Mouse (Mus musculus) adrenal gland, postnatal 10 days (tissue): ENCODE results near the gene Slc9a1. TPM values are rescaled to one million over a fixed set of nuclear protein-coding genes. Genes with fewer than 3 reads are reported as not detected.

ENCODE experiments used
- microRNA-seq: library from miRNA; unstranded; fragments of <30 nt; microRNA quantifications from one replicate; pipeline ENCODE4 v1.2.0, GENCODE M21; 2021
- total RNA-seq, 2 experiments: library from RNA; stranded (reverse); gene quantifications; 2 replicates each; pipeline ENCODE4 v1.2.3; 2021

Gene Slc9a1
- total RNA-seq, 2 experiments from 2014 or later, result 31.9 to 42.5 TPM

Small RNA genes within 50 kb of the gene (microRNA-seq; reads per million reads assigned to microRNA genes)
- gene Mir5122, result 18.5 reads per million, percentile 26 among the genes with 10 or more reads in this experiment

Other genes with a start within 250 kb of the Slc9a1 start
- 100 to 1,000 TPM; 122 to 123 TPM for gene Wasf2, start 239.2 kb upstream of the Slc9a1 start, total RNA-seq
- 1 to 10 TPM; 2.2 to 2.4 TPM for gene Cd164l2, start 157.6 kb upstream of the Slc9a1 start, total RNA-seq
- under 1 TPM; 0.36 to 0.99 TPM for gene Gpr3, start 157.2 kb upstream of the Slc9a1 start, total RNA-seq
- 10 to 100 TPM; 17.2 to 36.7 TPM for gene Map3k6, start 128.9 kb upstream of the Slc9a1 start, total RNA-seq
- 1 to 10 TPM; 5.2 to 6.3 TPM for gene Sytl1, start 106.6 kb upstream of the Slc9a1 start, total RNA-seq
- 10 to 100 TPM; 49.5 to 54.8 TPM for gene Tmem222, start 91.9 kb upstream of the Slc9a1 start, total RNA-seq
- gene Wdtc1, start 16.2 kb upstream of the Slc9a1 start, total RNA-seq, result 10 to 100 TPM; 46.3 to 50.1 TPM
- 1 to 10 TPM in 1 of 2 experiments, under 1 TPM in 1; 0.58 to 1.2 TPM for gene Tent5b, start 110.4 kb downstream of the Slc9a1 start, total RNA-seq
- gene Trnp1, start 128.8 kb downstream of the Slc9a1 start, total RNA-seq, result 1 to 10 TPM; 6.2 to 9.3 TPM
- gene Kdf1, start 149.3 kb downstream of the Slc9a1 start, total RNA-seq, result 1 to 10 TPM; 2.1 to 3.1 TPM
- gene Nudc, start 176.3 kb downstream of the Slc9a1 start, total RNA-seq, result 100 to 1,000 TPM in 1 of 2 experiments, 10 to 100 TPM in 1; 95.6 to 102 TPM
- gene Nr0b2, start 183.7 kb downstream of the Slc9a1 start, total RNA-seq, result 10 to 100 TPM; 18.0 to 19.3 TPM
- gene Gpatch3, start 205.0 kb downstream of the Slc9a1 start, total RNA-seq, result 1 to 10 TPM; 5.7 to 8.1 TPM
- 10 to 100 TPM; 12.9 to 13.3 TPM for gene Gpn2, start 214.7 kb downstream of the Slc9a1 start, total RNA-seq
- gene Sfn, start 232.5 kb downstream of the Slc9a1 start, total RNA-seq, result 1 to 10 TPM; 2.2 to 3.8 TPM